Mouse (Mus musculus): ENCODE measurements around the gene Lag3.

DNA sequence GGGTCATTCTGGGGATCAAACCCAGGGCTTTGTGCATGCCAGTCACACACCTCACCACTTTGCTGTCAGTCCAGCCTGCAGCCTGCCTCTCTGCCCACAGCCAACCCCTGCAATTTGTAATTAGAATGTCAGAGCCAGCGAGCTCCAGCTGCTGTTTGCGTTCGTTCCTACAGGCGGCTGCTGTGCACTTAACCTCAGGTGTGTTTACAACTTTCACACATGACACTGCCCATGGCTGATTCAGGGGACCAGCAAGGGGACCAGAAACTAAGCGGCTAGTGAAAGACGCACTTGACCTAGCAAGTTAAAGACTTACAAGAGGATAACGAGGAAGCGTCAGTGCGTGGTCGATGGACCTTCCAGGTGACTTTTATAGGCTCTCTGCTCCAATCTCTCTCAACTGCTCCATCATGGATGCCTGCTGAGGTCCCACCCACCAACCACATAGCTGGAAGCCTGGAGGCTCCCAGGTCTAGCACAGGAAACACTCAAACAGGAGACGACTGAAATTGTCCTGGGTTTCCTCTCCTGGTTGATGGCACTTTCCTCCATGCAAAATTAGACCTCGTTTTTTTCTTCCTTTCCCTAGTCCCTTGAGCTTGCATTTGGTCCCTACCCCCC, 13.8 kb upstream of the Lag3 start:
- no peak for TF ChIP-seq POLR2A (IDR thresholded peaks at IDR 0.05; ENCODE audit: low read depth, low read length)
- TF ChIP-seq CTCF (IDR thresholded peaks at IDR 0.05; ENCODE audit: extremely low read depth, insufficient read depth, insufficient read length, insufficient replicate concordance) = no peak
